Mouse (Mus musculus): ENCODE measurements at regions not wholly inside any gene's neighbourhood (a gene's known extent, or its start where the extent isn't known, plus 50 kb on each side); places are given as distances from the start of the nearest gene placed in this dataset.

DNA sequence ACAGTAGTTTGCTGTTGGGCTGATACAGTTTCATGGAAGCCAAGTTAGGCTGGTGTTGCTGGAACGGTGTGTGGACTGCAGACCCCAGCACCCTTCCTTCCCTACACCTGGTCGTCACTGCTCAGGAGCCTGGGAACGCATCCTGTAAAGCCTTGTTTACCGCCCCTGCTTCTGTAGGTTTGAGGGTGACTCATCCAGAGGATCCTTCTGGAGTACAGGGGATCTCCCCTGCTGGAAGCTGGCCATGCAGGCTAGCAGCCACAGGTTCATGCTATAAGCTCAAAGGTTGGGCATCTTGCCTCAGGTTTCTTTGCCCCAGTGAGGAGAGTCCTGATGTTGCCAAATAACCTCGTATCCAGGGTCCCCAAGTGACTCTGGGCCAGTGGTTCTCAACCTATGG, 86.2 kb upstream of the Gpc1 start:
- no peak overlapping the region for H3K9ac ChIP-seq
- 88% methylated on average over 5 of the region's 5 CpGs for WGBS
- H3K4me3 ChIP-seq (replicated peaks): no peak overlapping the region
- no peaks in the 10 kb centered on the region for H3K36me3 ChIP-seq (replicated peaks)
- no peaks in the 10 kb centered on the region for H3K27me3 ChIP-seq
- peaks cover 15% of the 10 kb centered on the region; the same call in 1 of the 2 replicates for H3K4me1 ChIP-seq
- no peak overlapping the region for H3K4me2 ChIP-seq
- H3K27ac ChIP-seq: 0 out of 2 replicates have a peak overlapping the region, but pooled peaks have one; percentile 33
- no peaks in the 10 kb centered on the region for H3K9me3 ChIP-seq
- no peak for ATAC-seq (ENCODE audit: low FRiP score)

DNA sequence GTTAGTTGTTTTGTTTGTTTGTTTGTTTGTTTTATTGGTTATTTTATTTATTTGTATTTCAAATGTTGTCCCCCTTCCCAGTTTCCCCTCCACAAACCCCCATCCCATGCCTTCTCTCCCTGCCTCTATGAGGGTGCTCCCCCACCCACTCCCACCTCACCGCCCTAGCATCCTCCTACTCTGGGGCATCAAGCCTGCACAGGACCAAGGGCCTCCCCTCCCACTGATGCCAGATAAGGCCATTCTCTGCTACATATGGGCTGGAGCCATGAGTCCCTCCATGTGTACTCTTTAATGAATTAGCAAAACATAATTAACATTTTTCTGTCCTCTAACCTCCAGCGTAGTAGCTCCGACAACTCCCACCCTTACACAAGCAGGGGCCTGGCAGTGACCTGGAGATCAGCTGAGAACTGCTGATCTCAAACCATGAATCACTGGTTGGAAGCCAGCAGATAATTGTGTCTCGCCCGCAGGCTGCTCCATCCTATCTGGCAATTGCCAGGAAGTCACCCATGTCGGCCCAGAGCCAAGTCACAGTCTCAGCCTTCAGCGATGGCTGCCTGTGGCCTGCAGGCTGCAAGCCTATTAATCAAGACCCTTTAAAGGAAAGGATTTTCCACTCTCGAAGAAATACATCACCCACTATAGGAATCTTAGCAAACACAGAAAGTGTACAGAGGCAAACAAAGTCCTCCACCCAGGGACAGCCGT, 86.8 kb upstream of the Gpc1 start:
- Histone ChIP-seq H3K27ac (peak overlapping the region; percentile 33; the same call in 1 of the 2 replicates), H3K4me2 (no peak overlapping the region), H3K36me3 (replicated peaks) (no peaks in the 10 kb centered on the region), H3K9ac (no peak overlapping the region), H3K4me1 (peaks cover 15% of the 10 kb centered on the region; the same call in 1 of the 2 replicates), H3K9me3 (no peaks in the 10 kb centered on the region), H3K4me3 (replicated peaks) (no peak overlapping the region), H3K27me3 (no peaks in the 10 kb centered on the region)
- WGBS: 79% methylated on average over 9 of the region's 9 CpGs
- ATAC-seq (ENCODE audit: low FRiP score): no peak

DNA sequence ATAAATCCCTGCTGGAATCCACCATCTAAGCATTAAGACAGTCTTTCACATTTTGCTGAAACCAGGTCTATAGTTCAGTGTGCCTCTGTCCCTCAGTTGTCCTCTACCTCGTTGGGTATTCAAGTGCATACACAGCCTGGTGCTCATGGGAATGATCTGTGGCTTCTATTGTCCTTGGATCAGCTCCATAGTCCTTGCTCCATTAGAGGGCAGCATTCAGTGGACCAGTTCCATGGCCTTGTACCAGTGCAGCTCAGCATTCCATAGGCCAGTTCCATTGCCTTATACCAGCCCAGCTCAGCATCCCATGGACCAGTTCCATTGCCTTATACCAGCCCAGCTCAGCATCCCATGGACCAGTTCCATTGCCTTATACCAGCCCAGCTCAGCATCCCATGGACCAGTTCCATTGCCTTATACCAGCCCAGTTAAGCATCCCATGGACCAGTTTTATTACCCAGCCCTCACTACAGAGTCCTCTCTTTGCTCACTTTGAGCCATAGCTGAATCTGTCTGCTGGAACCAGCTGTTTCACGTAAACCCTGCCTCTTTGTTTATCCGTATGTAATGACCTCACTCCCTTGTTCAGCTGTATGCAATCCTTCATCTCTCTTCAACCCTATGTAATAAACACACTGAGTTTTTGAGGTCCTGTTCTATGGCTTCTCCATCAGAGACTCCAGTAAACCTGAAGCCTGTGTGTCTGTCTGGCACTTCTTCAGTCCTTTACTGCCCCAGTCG, 88.4 kb upstream of the Gpc1 start:
- Histone ChIP-seq H3K4me1 (peaks cover 25% of the 10 kb centered on the region), H3K4me2 (no peak overlapping the region), H3K27ac (no peak overlapping the region), H3K27me3 (no peaks in the 10 kb centered on the region), H3K9ac (no peak overlapping the region), H3K9me3 (no peaks in the 10 kb centered on the region), H3K36me3 (replicated peaks) (no peaks in the 10 kb centered on the region), H3K4me3 (replicated peaks) (no peak overlapping the region)
- 64% methylated on average over 4 of the region's 4 CpGs for WGBS
- no peak for ATAC-seq (ENCODE audit: low FRiP score)

DNA sequence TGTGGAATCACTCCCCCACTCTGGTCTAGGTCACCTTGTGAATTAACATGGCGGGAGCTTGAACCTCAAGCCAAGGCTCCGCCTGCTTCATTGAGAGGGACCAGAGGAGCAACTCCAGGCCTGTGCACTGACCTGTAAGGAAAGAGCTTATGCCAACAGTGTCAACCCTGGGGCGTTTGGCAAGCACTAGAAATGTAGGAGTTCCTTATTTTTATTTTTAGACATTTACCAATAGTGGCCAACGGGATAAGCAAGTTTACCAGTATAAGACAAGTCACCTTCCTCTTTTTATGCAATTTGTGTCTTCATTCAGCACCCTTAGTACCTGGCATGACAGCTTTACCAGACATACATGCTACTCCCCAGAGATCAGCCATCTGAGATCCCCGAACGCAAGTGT, 89.1 kb upstream of the Gpc1 start:
- Histone ChIP-seq H3K9me3 (no peaks in the 10 kb centered on the region), H3K27me3 (no peaks in the 10 kb centered on the region), H3K4me3 (replicated peaks) (no peak overlapping the region), H3K9ac (no peak overlapping the region), H3K36me3 (replicated peaks) (no peaks in the 10 kb centered on the region), H3K4me2 (no peak overlapping the region), H3K4me1 (peaks cover 32% of the 10 kb centered on the region), H3K27ac (no peak overlapping the region)
- 82% methylated on average over 6 of the region's 6 CpGs for WGBS
- ATAC-seq (ENCODE audit: low FRiP score): no peak

DNA sequence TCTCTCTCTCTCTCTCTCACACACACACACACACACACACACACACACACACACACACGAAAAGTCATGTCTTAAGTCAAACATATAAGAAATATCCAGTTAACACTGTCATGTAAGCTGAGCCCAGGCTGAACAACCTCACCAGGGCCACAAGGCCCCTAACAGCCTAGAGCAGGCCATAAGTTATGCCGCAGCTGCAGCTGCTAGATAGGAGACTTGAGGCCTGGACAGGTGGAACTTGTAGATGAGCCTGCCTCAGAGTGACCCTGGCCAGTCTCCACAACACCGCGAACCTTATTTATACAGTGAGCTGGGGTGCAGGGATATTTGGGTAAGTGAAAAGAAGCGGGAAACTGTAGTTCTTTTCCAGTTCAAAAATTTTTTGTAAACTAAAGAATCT, 90.4 kb upstream of the Gpc1 start:
- WGBS: 90% methylated on average over 5 of the region's 5 CpGs
- Histone ChIP-seq H3K4me1 (peaks cover 42% of the 10 kb centered on the region), H3K27ac (no peak overlapping the region), H3K36me3 (replicated peaks) (no peaks in the 10 kb centered on the region), H3K9ac (no peak overlapping the region), H3K4me3 (replicated peaks) (no peak overlapping the region), H3K4me2 (no peak overlapping the region), H3K27me3 (no peaks in the 10 kb centered on the region), H3K9me3 (no peaks in the 10 kb centered on the region)
- ATAC-seq (ENCODE audit: low FRiP score): no peak

DNA sequence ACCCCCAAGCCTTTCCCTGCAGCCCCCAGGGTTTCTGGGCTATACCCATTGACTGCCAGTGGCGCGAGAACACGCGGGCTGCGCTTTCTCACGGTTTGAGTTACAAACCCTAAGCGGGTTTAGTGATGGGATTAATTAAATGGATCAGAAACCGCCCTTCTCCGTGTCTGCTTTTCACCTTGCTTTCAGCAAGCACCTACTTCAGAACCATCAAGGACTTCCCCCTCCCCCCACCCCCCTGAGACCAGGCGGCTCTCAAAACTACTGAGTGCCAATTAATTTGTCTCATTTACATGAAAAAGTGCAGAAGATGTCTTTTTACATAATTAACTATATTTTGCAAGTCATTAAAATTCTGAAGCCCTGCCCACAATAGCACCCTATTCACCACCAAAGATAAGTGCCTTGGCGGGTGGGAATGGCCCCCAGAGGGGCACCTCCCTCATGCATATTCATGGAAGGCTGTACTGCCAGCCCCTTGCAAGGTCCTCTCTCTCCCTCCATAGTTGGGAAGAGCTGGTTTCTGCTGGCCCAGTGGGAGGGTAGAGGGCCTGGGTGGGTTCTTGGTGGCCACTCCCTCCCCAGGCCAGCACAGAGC, 89.1 kb upstream of the Otos start:
- no peaks in the 10 kb centered on the region for H3K27me3 ChIP-seq
- ATAC-seq (ENCODE audit: low FRiP score): peak; percentile 93
- H3K4me1 ChIP-seq: peaks cover 56% of the 10 kb centered on the region
- H3K9ac ChIP-seq: no peak overlapping the region
- peak overlapping the region; percentile 92 for H3K27ac ChIP-seq
- no peaks in the 10 kb centered on the region for H3K9me3 ChIP-seq
- H3K4me3 ChIP-seq (replicated peaks): no peak overlapping the region
- 6% methylated on average over 11 of the region's 11 CpGs for WGBS
- H3K36me3 ChIP-seq (replicated peaks): no peaks in the 10 kb centered on the region
- peak overlapping the region; percentile 41 for H3K4me2 ChIP-seq

DNA sequence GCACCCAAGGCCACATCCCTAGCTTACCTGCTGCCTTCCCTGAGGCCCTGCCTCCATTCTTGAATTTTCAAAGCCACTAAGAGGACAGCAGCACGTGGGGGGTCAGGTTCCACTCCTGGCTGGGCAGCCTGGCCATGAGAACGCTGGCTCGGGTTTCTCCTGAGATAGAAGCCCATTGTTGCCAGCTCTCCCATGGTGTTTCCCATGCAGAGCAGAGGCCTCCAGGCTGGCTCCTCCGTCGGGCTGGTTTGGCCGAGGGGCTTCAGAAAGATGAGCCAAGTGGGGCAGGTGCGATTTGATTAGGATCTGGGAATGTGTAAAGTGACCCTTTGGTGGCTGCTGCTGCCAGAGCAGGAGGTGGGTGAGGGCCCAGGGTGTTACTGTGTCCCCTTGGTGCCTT, 87.8 kb upstream of the Otos start:
- Histone ChIP-seq H3K9ac (no peak overlapping the region; the same call in 1 of the 2 replicates), H3K4me1 (peaks cover 51% of the 10 kb centered on the region), H3K9me3 (no peaks in the 10 kb centered on the region), H3K4me2 (no peak overlapping the region), H3K27me3 (no peaks in the 10 kb centered on the region), H3K36me3 (replicated peaks) (no peaks in the 10 kb centered on the region), H3K27ac (peak overlapping the region; percentile 92), H3K4me3 (replicated peaks) (no peak overlapping the region)
- ATAC-seq (ENCODE audit: low FRiP score): no peak
- 41% methylated on average over 7 of the region's 7 CpGs for WGBS

DNA sequence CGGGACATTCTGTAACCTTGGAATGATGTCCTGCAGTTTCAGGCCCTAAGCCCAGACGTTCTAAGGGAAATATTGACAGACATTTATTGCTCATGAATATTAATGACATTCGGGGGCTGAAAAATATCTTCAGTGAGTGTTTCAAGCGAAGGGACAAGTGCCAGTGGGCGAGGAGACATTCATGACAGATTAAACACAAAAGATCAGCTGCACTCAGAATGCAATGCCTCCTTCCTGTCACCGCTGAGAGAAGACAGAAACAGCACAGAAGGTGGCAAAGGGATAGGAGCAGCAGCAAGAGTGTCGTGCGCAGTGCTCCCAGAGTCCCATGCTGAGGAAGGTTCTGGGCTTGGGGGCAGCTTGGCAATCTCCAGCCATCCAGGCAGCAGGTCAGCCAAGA, 85.1 kb upstream of the Otos start:
- Histone ChIP-seq H3K27ac (peak overlapping the region; percentile 77), H3K9me3 (no peaks in the 10 kb centered on the region), H3K4me1 (peaks cover 47% of the 10 kb centered on the region), H3K9ac (no peak overlapping the region), H3K27me3 (no peaks in the 10 kb centered on the region), H3K4me3 (replicated peaks) (no peak overlapping the region), H3K36me3 (replicated peaks) (no peaks in the 10 kb centered on the region), H3K4me2 (no peak overlapping the region)
- ATAC-seq (ENCODE audit: low FRiP score): no peak
- 37% methylated on average over 8 of the region's 8 CpGs for WGBS

DNA sequence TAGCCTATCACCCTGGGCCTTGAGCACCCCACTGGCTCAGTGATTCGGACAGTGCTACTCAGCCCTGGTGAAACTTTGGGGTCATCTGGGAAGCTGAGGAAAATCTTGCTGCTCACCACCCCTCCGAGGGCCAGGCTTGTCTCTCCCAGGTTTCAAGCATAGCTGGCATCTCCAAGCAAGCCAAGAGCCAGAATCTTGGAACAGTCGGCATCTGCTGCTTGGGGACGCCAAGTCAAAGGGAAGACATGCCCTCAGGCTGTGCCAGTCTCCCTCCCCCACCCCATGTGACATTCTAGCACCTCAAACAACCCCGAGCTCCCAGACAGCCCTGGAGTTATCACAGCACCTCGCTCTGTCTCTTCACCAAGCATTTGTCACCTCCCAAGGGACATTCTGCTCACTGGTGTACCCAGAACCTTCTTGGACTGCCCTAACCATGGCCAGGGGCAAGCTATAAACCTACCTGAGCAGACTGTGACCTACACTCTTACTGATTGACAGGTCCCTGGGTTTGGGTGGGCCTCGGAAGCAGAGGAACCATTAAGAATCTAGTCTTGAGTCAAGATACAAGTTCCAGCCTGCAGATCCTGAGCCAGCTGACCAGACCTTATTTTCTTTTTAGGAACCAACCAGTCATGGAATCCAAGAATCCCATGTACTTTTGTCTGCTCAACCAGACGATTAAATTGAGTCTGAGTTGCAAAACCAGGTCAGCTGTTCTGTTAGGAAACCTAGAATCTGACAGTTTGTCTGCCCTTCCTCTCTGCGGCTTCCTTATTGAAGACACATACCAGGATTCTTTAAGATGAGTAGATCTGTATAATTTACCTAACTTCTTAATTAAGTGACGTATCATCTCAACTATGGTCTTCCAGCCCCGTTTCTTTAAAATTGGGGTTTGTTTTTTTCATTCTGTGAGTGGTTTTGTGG, 83.0 kb upstream of the Otos start:
- H3K9ac ChIP-seq: no peak overlapping the region
- H3K4me3 ChIP-seq (replicated peaks): no peak overlapping the region
- H3K27ac ChIP-seq: no peak overlapping the region
- H3K36me3 ChIP-seq (replicated peaks): no peaks in the 10 kb centered on the region
- no peak overlapping the region for H3K4me2 ChIP-seq
- H3K9me3 ChIP-seq: no peaks in the 10 kb centered on the region
- no peak for ATAC-seq (ENCODE audit: low FRiP score)
- peaks cover 30% of the 10 kb centered on the region for H3K4me1 ChIP-seq
- H3K27me3 ChIP-seq: no peaks in the 10 kb centered on the region
- 85% methylated on average over 11 of the region's 11 CpGs for WGBS

DNA sequence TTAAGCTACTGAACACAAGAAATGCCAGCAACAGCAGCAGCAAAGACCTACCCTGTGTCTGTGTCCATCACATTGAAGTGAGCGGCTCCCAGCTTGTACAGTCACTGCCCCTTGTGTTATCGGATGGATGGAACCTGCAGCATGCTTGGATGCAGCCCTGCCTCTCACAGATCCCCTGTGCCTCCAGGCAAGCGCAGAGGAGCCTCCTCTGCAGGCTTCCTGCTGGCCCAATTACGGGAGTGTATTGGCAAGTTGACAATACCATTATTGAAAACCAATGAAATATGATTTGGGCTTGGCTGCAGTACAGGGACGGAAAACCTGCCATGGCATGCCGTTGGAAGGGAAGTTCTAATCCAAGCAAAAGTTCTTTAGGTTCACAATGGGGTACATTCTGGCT, 81.9 kb upstream of the Otos start:
- peaks cover 22% of the 10 kb centered on the region for H3K4me1 ChIP-seq
- WGBS: 70% methylated on average over 6 of the region's 6 CpGs
- no peaks in the 10 kb centered on the region for H3K9me3 ChIP-seq
- H3K27me3 ChIP-seq: no peaks in the 10 kb centered on the region
- no peak overlapping the region for H3K4me2 ChIP-seq
- no peak overlapping the region for H3K9ac ChIP-seq
- ATAC-seq (ENCODE audit: low FRiP score): no peak
- no peaks in the 10 kb centered on the region for H3K36me3 ChIP-seq (replicated peaks)
- H3K4me3 ChIP-seq (replicated peaks): no peak overlapping the region
- H3K27ac ChIP-seq: no peak overlapping the region

DNA sequence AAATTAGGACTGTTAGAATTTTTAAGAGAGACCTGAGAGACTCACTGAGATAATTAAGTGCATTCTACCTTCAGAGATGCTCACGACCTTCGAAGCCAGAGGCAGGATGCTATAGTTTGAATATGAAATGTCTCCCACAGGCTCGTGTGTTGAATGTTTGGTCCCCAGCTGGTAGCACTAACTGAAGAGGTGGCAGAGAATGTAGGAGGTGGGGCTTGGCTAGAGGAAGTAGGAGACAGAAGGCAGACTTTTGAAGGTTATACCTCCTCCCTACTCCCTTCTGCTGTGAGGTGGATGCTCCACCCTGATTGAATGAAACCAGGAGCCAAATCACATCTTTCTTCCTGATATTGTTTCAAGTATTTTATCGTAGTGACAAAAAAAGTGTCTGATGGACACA, 79.3 kb upstream of the Otos start:
- WGBS: 76% methylated on average over 4 of the region's 4 CpGs
- no peak for ATAC-seq (ENCODE audit: low FRiP score)
- Histone ChIP-seq H3K36me3 (replicated peaks) (no peaks in the 10 kb centered on the region), H3K4me1 (peaks cover 4% of the 10 kb centered on the region), H3K4me2 (no peak overlapping the region), H3K27ac (no peak overlapping the region), H3K9ac (no peak overlapping the region), H3K27me3 (no peaks in the 10 kb centered on the region), H3K4me3 (replicated peaks) (no peak overlapping the region), H3K9me3 (no peaks in the 10 kb centered on the region)

DNA sequence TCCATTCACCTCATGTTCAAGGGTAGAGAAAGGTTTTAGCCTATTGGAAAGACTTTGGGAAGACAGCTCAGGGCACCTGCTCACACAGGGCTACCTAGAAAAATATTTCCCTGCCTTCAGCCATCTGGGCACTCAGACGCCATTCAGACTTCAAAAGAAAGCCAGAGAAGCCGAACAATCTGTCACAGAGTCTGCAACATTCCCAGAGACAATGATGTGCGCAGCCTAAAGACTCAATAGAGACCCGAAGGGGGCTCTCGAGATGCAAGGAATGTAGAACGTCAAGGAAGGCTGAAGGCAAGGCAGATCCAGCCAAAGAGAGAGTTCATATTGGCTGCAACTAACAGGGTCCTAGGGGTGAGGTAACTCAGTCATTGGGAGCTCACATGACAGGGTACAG, 78.7 kb upstream of the Otos start:
- H3K4me3 ChIP-seq (replicated peaks): no peak overlapping the region
- H3K9ac ChIP-seq: no peak overlapping the region
- no peak overlapping the region for H3K27ac ChIP-seq
- ATAC-seq (ENCODE audit: low FRiP score): no peak
- no peak overlapping the region for H3K4me2 ChIP-seq
- no peaks in the 10 kb centered on the region for H3K36me3 ChIP-seq (replicated peaks)
- H3K27me3 ChIP-seq: no peaks in the 10 kb centered on the region
- peaks cover 4% of the 10 kb centered on the region for H3K4me1 ChIP-seq
- WGBS: 46% methylated on average over 6 of the region's 6 CpGs
- H3K9me3 ChIP-seq: no peaks in the 10 kb centered on the region
